Mouse (Mus musculus) layer of hippocampus, postnatal 36 days (tissue): ENCODE measurements around the gene Carns1. TPM values are rescaled to one million over a fixed set of nuclear protein-coding genes. Genes with fewer than 3 reads are reported as not detected.

ENCODE experiments used
- DNase-seq, 2 experiments: peaks; one replicate each; pipeline ENCODE4 v3.0.0; 2022
- total RNA-seq, 2 experiments: library from RNA; stranded (reverse); gene quantifications; 2 replicates each; pipeline ENCODE4 v1.2.3; 2021

Gene Carns1
- total RNA-seq, 2 experiments from 2014 or later = 7.1 to 9.9 TPM

DNA sequence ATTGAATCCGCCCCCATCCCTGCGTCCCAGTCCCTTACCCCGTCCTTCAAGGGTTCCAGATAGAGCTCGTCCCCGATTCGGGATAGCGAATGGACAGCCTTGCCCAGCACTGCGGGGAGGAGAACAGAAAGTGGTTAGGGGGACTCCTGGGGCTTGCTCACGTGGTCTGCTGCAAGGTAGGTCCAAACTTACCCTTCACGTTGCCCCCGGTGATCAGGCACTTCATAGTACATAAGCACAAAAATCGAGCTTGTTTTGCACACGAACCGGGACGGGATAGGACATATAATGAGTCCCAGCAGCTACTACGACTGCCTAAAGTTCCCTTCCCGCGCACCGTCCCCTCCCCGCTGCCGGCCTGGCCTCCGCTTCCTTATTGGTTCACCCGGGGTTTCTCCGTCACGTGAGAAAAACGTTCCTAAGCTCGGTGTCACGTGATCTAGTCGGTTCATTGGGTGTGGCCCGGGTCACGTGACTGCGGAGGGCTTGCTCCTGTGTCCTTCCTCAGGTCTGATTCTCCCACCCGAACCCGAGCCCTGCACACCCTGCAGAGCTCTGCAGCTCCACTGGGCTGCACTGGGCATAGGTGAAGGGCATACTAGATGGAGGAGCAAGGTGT, 26.1 kb upstream of the Carns1 start, which contains the start of gene Rad9a:
Gene Rad9a (minus strand): TSS at position 372 of the 619 bp plus-strand sequence.
- peak; percentile 90 for DNase-seq

DNA sequence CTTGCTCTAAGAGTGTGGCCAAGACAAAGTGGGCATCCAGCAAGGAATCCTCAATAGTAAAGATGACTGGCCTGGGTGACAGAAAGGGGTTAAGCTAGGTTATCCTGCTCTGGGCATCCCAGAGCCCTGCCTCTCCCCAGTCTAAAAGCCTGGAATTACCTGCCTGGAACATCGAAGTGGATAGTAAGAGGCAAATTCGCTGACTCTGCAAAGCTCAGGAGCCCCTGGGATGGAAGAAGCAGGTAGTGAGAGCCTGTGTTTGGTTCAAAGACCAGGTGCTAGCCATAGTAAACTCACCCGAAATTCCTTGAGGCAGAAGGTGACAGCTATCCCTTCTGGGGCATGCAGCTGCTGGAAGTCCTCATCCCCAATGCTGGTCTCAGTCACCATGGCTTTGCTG, 21.9 kb upstream of the Carns1 start:
- no peak for DNase-seq

DNA sequence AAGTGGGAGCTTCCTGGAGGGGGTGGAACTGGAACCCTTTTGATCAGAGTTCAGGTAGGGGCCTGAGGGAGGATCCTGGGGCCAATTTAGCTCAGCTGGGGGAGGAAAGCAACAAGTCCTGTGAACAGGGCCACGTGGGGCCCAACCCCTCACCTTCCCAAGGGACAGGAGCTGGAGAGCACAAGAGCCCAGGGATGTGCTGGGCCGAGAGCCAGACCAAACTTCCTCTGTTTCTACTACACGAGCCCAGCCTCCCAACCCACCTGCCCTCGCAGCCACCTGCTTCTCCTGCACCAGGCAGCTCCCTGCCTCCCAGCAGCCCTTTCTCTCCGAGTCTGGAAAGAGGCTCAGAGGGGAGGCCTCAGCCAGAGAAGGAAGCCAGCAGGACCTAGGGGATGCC, 21.3 kb upstream of the Carns1 start:
- no peak for DNase-seq

DNA sequence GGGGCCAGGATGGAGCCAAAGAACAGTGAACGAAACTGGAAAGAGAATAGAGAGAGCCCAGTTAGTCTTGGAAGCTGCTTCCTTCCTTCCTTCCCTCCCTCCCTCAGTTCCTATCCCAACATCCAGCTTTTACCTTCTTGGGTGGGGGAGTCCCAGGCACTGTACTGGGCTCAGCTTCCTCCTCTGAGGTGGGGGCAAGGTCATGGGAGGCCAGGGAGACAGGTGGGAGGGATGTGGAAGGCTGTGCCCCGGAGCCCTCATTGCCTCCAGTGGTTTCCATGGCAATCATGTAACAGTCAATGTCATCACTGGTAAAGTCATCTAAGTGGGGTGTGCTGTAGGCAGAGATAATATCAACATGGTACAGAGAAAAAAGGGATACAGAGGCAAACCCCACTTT, 20.8 kb upstream of the Carns1 start:
- DNase-seq = no peak

DNA sequence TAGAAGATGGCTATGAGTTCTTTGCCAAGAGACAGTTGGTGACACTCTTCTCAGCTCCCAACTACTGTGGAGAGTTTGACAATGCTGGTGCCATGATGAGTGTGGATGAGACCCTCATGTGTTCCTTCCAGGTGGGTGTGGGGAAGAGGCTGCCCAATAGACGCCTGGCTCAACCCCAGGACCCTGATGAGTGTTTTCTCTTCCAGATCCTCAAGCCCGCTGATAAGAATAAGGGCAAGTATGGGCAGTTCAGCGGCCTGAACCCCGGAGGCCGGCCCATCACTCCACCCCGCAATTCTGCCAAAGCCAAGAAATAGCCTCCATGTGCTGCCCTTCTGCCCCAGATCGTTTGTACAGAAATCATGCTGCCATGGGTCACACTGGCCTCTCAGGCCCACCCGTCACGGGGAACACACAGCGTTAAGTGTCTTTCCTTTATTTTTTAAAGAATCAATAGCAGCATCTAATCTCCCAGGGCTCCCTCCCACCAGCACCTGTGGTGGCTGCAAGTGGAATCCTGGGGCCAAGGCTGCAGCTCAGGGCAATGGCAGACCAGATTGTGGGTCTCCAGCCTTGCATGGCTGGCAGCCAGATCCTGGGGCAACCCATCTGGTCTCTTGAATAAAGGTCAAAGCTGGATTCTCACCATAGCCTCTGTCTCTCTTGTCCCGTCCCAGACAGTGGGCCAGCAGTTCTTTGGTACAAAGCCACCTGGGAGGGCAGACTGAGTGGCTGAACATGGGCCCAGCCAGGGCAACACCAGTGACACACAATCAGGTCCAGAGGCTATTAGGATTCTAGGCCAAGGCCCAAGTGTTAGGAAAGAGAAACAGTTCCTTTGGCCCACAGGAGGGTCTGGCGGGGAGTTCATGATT, 19.7 kb upstream of the Carns1 start:
- no peak for DNase-seq

DNA sequence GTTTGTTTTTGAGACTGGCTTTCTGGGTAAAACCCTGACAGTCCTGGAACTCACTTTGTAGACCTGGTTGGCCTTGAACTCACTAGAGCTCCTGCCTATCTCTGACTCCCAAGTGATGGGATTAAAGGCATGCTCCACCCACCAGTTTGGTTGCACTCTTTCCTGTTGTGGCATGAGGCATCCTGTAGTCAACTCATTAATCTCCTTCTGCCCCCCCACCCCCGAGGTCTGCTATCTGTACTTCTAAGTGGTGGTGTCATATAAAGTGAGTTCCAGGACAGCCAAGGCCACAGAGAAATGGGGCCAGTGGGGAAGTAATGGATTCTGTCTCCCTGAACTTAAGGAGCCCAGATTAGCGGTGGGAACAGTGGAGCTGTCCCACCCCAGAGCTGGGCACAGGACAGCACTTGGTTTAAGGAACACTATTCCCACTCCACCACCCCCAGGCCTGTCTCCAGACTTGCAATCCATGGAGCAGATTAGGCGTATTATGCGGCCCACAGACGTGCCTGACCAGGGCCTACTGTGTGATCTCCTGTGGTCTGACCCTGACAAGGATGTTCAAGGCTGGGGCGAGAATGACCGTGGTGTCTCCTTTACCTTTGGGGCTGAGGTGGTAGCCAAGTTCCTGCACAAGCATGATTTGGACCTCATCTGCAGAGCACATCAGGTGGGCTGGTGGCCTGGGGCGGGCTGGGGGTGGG, 18.9 kb upstream of the Carns1 start:
- DNase-seq = no peak

DNA sequence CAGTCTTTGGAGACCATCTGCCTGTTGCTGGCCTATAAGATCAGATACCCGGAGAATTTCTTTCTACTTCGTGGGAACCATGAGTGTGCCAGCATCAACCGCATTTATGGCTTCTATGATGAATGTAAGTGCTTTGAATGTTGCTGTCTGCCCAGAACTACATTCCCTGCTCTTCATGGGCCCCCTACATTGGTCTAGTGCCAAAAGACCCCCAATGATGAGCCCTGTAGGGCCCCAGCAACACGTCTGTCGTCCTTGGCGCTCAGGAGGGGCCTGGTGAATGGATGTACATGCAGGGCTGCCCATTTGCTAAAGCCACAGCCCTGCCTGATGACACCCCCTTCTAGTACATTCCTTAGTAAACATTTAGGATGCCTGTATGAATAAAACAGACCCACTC, 17.9 kb upstream of the Carns1 start:
- no peak for DNase-seq

DNA sequence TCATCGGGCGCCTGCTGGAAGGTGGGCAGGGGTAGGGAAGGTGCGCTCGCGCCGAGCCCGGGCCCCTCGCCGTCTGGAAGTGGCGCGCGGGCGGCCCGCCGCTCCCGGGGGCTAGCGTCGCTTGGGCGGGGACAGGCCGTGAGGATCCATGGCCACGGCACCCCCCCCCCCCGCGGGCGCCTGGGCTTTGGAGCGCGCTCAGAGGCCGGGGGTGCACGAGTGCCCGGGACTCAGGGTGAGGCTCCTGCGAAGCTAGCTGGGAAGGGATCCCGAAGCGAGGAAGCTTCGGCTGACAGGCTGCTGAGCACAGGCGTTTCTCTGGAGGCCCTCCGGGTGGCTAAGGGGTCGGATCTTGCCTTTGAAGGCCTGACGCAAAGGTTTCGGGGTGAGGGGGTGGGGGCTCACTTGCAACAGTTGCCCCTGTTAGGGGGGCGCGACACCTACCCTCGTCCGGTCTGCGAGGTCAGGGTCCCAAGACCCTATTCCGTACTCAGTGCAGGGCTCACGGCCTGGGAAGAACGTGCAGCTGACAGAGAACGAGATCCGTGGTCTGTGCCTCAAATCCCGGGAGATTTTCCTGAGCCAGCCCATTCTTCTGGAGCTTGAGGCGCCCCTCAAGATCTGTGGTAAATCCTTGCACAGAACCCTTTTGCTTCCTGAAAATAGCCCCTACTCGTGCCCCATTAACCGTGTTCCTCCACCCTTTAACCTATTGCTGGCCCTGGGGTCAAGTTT, 17.1 kb upstream of the Carns1 start:
- no peak for DNase-seq

DNA sequence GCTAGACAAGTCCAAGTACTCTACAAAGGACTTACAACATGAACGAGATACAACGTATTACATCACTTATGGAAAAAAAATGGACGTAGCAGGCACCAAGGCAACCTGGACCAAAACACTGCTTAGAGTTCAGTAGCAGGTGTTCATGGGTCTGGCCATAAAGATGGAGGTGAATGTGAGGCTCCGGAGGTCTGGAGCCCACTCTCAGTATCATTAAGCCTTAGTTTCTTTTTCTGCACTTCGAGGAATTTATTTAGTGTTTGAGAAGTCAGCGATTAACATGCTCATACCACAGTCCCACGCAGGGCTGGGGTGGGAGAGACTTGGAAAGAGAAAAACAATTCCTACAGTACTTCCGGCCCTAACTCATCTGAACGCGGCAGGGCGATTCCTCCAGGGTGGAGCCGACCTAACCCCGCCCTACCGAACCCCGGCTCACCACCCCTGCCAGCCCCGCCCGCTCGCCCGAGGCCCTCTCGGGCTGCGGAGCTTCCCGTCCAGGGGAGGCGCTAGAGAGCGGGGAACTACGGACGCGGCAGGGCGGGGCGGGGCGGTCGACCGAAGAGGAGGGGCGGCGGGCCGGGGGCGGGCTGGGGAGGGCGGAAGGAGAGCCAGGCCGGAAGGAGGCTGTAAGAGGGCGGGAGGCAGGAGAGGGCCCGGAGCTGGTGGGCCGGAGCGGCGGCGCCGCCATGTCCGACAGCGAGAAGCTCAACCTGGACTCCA, 16.4 kb upstream of the Carns1 start, which contains the start of gene Ppp1ca:
Gene Ppp1ca (plus strand): TSS at position 538 of the 723 bp plus-strand sequence.
- DNase-seq = peak; percentile 91

DNA sequence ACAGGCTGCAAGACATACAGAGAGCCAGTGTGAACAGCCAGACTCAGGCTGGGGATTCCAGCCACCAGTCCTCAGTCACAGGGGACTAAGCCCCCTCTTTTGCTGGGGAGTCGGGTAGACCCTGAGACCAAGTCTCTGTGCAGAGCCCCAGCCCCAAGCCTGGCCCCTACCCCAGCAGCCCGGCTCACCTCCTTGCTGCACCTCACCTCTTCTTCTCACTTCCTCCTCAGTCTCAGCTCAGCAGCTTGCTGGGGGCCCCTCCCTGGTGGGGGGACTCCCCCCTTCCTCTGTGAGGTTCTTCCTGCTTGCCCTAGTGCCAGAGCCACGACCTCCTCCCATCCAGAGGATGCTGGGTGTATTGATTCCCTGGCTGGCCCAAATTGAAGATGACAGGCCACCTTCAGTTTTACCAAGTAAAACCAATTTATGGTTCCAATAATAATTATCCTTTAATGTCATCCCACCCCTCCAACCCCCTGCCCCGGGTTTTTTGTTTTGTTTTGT, 15.6 kb upstream of the Carns1 start, which contains the start of gene Tbc1d10c:
Gene Tbc1d10c (minus strand): TSS at position 454 of the 504 bp plus-strand sequence.
- DNase-seq = no peak

DNA sequence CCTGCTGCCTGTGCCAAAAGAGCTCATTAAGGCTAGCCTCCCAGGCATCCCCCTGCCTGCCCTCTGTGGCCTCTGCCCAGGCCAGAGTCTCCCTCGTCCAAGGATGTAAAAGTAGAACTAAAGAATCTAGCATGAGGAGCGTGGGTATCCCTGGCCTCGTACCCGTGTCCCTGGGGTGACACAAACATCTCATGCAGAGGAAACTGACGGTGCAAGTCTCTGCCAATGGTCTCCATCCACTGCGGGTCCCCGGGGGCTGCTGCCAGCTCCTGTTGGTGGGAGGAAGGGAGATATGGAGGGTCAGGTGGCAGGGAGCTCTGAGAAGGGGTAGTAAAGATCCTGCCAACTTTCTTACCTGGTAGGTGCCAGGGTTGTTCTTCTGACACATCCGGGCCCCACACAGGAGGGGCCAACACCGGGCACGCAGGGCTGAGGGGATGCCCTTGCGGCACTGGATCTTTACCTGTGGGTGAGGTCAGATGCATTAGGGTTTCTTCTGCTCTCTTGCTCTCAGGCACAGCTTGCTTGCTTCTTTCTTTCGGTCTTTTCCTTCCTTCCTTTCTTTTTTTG, 13.9 kb upstream of the Carns1 start:
- DNase-seq = no peak

DNA sequence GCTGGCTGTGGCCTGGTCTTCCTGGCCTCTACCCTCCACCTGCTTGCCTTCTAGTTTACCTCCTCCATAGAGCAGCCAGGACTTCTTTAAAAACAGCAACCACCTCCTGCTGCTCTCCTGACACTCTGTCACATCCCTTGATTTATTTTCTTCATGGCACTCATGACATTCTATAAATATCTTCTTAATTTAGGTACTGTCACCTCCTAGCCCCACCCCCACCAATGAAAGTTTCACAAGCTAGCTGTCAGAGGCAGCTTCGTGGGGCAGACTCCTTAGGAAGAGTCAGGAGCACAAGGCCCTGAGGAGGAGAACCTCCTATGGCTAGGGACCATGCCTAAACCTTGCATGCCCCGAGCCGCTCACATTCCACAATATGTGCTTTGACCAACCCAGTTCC, 12.0 kb upstream of the Carns1 start:
- DNase-seq = no peak

DNA sequence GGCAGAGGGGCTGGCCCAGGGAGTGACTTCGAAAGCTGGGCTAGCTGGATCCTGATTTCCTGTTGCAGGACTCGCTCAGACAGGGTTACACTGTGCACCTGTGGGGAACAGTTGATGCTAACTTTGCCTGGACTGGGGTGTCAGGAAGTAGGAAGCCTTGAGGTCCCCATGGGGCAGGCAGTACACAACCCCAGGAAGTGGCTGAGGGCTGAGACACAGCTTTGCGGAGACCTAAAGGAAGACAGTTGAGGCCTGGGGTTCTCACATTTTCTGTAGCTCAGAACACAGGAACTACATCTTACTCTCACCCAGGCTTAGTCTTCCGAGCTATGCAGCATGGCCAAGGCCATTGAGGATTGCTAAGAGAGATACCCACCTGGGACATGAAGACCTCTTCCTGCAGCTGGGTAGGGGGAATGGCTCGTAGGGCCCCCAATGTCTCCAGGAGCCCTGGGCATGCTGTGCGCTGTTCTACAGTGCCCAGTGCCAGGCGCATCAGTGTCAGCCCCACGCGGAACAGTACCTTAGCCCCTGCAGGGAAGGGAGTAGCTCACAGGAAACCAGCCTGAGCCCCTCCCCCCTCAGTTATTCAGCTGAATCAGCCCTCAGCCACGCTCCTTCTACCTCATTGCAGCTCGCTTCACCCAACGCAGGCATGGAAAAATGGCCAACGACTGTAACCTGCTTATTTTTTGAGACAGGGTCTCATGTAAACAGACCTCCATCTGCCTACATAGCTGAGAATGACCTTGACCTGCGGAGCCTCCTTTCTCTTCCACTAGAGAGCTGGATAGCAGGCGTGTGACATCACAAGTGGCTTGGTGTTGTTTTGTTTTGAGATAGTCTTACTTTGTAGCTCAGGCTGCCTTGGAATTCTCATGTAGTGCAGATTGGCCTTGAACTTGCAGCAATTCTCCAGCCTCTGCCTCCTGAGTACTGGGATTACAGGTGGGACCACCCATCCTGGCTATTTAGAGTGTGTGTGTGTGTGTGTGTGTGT, 10.0 kb upstream of the Carns1 start:
- DNase-seq = no peak

DNA sequence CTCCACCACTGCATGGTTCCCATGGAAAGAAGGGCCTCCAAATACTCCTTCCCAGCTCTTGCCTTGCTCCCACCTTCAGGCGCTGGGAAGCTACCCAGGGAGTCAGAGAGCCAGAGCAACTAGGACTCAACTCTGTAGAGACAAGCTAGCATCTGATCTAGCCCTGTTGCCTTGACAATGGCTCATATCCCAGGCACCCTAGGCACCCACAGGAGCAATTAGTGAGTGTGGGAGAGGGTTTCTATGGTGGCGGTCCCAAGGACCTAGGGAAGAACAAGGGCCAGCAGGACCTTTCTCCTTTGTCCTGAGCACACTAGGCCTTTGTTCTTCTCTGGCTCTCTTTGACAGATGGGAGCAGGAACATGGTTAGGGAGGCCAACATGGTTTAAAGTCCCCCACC, 8.4 kb upstream of the Carns1 start:
- no peak for DNase-seq

DNA sequence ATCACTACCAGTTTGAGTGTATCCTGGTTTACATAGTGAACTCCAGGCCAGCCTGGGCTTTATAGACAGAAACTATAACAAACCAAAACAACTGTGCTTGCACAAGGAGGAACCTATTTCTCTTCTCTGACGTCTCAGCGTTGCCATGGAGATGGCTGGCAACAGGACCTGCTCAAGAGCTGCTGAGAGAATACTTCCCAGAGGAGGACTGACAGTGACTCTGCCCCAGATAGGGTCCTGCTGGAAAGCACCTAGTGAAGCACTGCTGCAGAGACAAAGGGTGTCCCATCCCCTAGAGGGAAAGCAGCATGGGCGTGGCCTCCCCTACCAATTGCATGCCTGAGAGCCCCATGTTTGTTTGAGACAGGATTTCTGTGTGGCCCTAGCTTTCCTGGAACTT, 6.6 kb upstream of the Carns1 start:
- no peak for DNase-seq

DNA sequence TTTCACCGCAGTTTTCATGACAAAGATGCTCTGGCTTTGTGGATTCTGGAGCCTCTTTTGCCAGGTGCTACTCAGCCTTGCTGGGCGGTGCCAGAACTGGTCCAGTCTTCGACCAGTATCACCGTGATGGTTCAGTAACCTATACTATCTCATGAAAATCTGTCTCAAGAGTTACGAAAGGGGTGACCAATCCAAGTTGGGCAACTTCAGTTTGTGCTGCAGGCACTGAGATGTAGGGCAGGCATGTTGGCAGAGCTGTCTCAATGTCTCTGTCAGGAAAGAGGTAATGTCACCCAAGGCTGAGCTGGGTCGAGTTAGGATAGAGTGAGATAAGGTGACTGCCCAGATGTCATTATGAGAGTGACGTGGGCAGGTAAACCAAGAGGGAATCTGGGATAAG, 5.1 kb upstream of the Carns1 start:
- DNase-seq = no peak

DNA sequence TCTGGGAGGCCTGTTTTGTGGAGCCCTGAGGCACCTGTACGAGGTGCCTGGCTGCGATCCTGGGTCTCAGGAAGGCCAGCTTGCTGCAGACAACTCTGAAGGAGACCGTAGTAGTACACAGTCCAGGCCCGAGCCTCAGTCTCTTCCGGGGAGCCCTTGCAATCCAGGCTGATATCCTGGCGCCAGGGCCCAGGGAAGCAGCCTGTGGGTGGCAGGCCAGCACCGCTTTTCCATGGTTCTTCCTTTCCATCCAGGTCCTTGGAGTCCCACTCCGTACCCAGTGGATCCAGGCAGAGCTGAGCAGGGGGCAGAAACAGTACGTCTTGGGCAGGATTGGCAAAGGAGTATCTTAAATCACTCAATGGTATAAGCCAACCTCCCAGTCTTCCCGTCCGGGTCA, 2.4 kb downstream of the Carns1 start:
- no peak for DNase-seq

DNA sequence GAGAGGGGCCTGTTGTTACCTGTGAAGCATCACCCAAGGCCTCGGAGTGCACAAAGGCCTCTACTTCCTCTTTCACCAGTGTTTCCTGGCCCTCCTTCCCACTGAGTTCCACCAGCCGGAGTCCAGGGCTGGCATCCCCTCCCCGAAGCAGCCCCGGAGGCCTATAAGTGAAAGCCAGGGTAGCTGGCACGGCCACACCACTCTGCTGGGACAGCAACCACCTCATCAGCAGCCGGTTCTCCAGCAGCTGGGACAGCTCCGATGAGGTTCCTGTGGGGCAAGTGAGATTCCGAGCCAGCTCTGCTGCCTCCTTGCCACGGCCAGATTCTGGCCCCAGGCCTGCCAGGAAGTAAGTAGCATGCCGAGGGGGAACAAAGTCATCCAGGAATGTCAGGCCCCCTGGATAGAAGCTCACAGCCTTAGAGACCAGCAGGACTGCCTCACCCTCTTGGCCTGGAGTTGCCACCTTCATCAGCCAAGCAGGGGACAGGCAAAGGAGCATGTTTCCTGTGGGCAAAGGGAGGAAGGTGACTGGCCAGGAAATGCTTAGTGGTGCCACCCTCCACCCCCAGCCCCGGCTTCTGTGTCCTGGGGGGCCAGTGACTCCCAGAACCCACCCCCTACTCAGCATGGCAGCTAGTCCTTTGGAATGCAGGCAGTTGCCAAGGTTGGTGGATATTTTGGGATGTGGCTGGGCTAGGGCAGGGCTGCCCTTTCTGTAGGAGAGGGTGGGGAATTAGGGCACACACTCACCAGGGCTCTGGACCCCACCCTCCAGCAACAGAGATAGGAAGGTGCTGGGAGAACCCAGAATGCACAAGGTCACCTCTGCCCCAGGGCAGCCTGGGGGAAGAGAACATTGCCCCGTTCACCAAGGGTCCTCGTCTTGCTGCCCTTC, 3.6 kb downstream of the Carns1 start:
- DNase-seq = no peak
